Comparison of ENCODE assay signal across 3 mouse cellular contexts in genomic region chr3:6750746-6751145, GRCm38 (mm10).
DNase-seq lines count a peak whose midpoint lies in the region.

No protein-coding gene starts in this region.

- DNase-seq in ES-CJ7 (ENCODE audit: low read depth, low spot score) (peak; percentile 71), R1 (ENCODE audit: low read depth, low spot score) (peak; percentile 77), ZHBTc4 (ENCODE audit: low read depth, low spot score) (peak; percentile 39)
